Mouse (Mus musculus): ENCODE data around the gene Kcnh1.

- TF ChIP-seq POLR2A (IDR thresholded peaks at IDR 0.05; ENCODE audit: control insufficient read depth, low read depth, low read length) (no peak), CTCF (IDR thresholded peaks at IDR 0.05; ENCODE audit: control insufficient read depth, insufficient read depth, insufficient replicate concordance, low read depth, low read length) (no peak)
Observed at GRCm38 (mm10) chr1:192295902-192296301, 105.3 kb downstream of the Kcnh1 start.

Data from testis, adult 2 months (tissue).